Mouse (Mus musculus) kidney, postnatal 0 days (tissue): ENCODE results near the gene Pdzrn3. TPM values are rescaled to one million over a fixed set of nuclear protein-coding genes. Genes with fewer than 3 reads are reported as not detected.

Experiments
- ATAC-seq: fragments of 200-750 bp; cut with Nextera tagmentation; replicated peaks from 2 replicates; pipeline ENCODE4 v1.8.0; 2017; ENCODE audit warnings: low read depth, moderate number of reproducible peaks, moderate TSS enrichment, moderate library complexity; ENCODE audit not compliant: low FRiP score
- DNase-seq: peaks from one replicate; pipeline ENCODE4 v3.0.0-alpha.2; 2016; ENCODE audit warnings: low spot score
- H3K27ac ChIP-seq: fragments of 300-500 bp; sonication (generic); 2 replicates; pipeline ENCODE4 v1.5.1; 2014; ENCODE audit warnings: mild to moderate bottlenecking
- H3K27me3 ChIP-seq: fragments of 300-500 bp; sonication (generic); 2 replicates; pipeline ENCODE4 v1.6.1; 2014; ENCODE audit warnings: low read length, mixed read lengths; ENCODE audit not compliant: insufficient read depth
- H3K36me3 ChIP-seq: fragments of 300-500 bp; sonication (generic); 2 replicates; pipeline ENCODE4 v1.6.1; 2014; ENCODE audit warnings: low read length, mixed read lengths; ENCODE audit not compliant: insufficient read depth
- H3K4me1 ChIP-seq: fragments of 300-500 bp; sonication (generic); replicated peaks from 2 replicates; pipeline ENCODE4 v1.6.1; 2014; ENCODE audit warnings: antibody characterized with exemption, low read length, mixed read lengths; ENCODE audit not compliant: insufficient read depth
- H3K4me2 ChIP-seq: fragments of 300-500 bp; sonication (generic); 2 replicates; pipeline ENCODE4 v1.6.1; 2014; ENCODE audit warnings: mild to moderate bottlenecking, low read length, moderate library complexity, mixed read lengths
- H3K4me3 ChIP-seq: fragments of 300-500 bp; sonication (generic); replicated peaks from 2 replicates; pipeline ENCODE4 v1.5.1; 2014; ENCODE audit warnings: low read depth, low read length
- H3K9ac ChIP-seq: fragments of 300-500 bp; sonication (generic); 2 replicates; pipeline ENCODE4 v1.6.1; 2014; ENCODE audit warnings: low read depth, low read length
- H3K9me3 ChIP-seq: fragments of 300-500 bp; sonication (generic); replicated peaks from 2 replicates; pipeline ENCODE4 v1.6.1; 2016; ENCODE audit warnings: low read length, inconsistent platforms, mixed read lengths
- CTCF ChIP-seq: IDR thresholded peaks from 2 replicates; pipeline ENCODE4 v1.5.1; 2016; ENCODE audit warnings: antibody characterized with exemption, low read depth, mild to moderate bottlenecking, moderate library complexity
- WGBS: fragments of 180-500 bp; shearing (Covaris S2); extraction: QIAGEN DNeasy Blood & Tissue Kit; methylation state at CpG from one replicate; pipeline ENCODE4 v1.1.7; 2014; 5-methylcytosine and 5-hydroxymethylcytosine counted together
- polyA plus RNA-seq: library from polyadenylated mRNA; unstranded; fragments of >200 nt; fragmentation: Nextera tagmentation; extraction: Ambion mirVana; gene quantifications from 2 replicates; pipeline ENCODE4 v1.2.1, GENCODE M21; 2015

The Pdzrn3 gene
- polyA plus RNA-seq, 1 experiment from 2014 or later, result 7.0 TPM

DNA sequence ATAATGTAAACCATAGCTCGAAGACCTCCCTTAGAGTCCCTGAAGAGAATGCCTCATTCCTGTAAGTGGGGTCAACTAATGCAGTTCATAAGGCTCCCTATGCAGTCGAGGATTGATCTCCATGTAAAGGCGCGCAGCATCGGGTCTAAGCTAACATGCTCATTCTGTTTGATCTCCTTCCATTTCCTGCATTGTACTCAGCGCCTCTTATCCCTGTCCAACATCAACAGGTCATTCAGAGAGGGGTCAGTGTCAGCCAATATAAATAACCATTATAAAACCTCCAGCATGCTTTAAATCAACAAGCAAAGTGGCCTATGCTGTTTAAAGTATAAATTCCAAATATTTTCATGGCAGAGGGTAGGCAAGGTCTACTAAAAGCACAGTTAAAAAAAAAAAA, 159.9 kb downstream of the Pdzrn3 start:
- ATAC-seq (no peak; the same call in 1 of the 2 replicates), DNase-seq (peak; percentile 89)
- Histone ChIP-seq H3K4me1 (peaks cover 9% of the 10 kb centered on the region; the same call in 1 of the 2 replicates), H3K36me3 (no peaks in the 10 kb centered on the region), H3K4me2 (no peak overlapping the region), H3K27ac (no peak overlapping the region), H3K4me3 (no peak overlapping the region), H3K27me3 (no peaks in the 10 kb centered on the region), H3K9ac (no peak overlapping the region), H3K9me3 (no peaks in the 10 kb centered on the region)
- no peak for TF ChIP-seq CTCF
- WGBS, result 26% methylated on average over 6 of the region's 6 CpGs

GRCm38 (mm10) chr6:101215436-101215791, 162.3 kb downstream of the Pdzrn3 start:
- ATAC-seq (no peak), DNase-seq (peak; percentile 24)
- Histone ChIP-seq H3K27me3 (no peaks in the 10 kb centered on the region), H3K9ac (no peak overlapping the region), H3K27ac (no peak overlapping the region), H3K36me3 (no peaks in the 10 kb centered on the region), H3K4me1 (peaks cover 9% of the 10 kb centered on the region; the same call in 1 of the 2 replicates), H3K4me2 (no peak overlapping the region), H3K4me3 (no peak overlapping the region), H3K9me3 (no peaks in the 10 kb centered on the region)
- 55% methylated on average over 16 of the region's 16 CpGs for WGBS
- TF ChIP-seq CTCF, result no peak

DNA sequence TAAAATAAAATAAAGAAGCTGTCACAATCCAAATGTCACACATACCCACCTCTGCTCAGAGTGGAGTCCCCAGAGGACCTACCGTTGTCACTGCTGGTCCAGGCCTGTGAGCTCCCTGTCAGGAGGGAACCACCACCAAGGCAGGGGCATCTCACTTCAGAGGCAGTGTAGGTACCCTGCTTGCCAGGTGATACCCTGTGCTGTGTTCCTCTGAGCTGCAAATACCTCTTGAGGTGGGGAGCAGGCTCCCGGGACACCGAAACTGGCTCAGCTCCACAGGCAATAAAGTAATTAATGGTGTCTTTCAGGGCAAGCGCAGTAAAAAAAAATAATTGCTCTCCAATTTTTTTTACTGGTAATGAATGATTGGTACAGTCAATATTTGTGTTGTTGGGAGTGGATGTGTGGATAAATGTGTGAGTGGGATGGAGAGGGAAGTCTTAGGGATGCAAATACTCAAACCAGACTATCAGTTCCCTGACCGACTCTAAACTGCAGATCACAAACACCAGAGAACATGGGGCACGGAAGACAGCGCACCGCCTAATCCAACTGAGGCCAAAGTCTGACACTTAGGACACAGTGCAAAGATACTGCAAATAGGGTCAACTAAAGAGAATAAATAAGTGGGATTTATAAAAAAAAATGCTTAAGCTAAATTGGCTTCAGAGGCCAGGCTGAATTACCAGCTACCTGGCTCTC, 162.8 kb downstream of the Pdzrn3 start:
- Histone ChIP-seq H3K27ac (no peak overlapping the region), H3K9ac (no peak overlapping the region), H3K4me1 (peaks cover 9% of the 10 kb centered on the region; the same call in 1 of the 2 replicates), H3K4me2 (no peak overlapping the region), H3K27me3 (no peaks in the 10 kb centered on the region), H3K9me3 (no peaks in the 10 kb centered on the region), H3K4me3 (no peak overlapping the region), H3K36me3 (no peaks in the 10 kb centered on the region)
- no peak for TF ChIP-seq CTCF
- DNase-seq, result no peak
- ATAC-seq, result no peak
- WGBS, result 59% methylated on average over 8 of the region's 8 CpGs

DNA sequence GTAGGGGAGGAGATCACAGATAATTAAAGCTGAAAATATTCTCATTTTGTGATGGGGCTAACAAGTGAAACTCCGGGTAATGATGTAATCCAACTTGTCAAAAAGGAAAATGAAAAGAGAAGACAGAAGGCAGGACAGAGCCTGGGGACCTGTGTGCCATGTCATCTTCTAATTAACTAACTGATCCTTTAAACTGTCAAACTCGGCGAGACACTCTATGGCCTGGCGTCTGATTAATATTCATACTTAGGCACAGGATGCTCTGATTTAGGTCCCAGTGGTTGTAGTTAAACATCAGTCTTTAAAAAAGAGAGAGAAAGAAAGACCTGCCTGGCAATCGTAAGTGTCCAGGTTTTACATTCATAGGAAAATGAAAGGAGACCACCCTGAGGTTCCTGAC, 164.6 kb downstream of the Pdzrn3 start:
- Histone ChIP-seq H3K9ac (no peak overlapping the region), H3K27me3 (no peaks in the 10 kb centered on the region), H3K4me1 (peaks cover 9% of the 10 kb centered on the region; the same call in 1 of the 2 replicates), H3K36me3 (no peaks in the 10 kb centered on the region), H3K4me3 (no peak overlapping the region), H3K27ac (no peak overlapping the region), H3K9me3 (no peaks in the 10 kb centered on the region), H3K4me2 (no peak overlapping the region)
- DNase-seq (no peak), ATAC-seq (no peak)
- no peak for TF ChIP-seq CTCF
- 90% methylated on average over 5 of the region's 5 CpGs for WGBS

GRCm38 (mm10) chr6:101212086-101212485, 165.6 kb downstream of the Pdzrn3 start:
- no peak for TF ChIP-seq CTCF
- 92% methylated on average over 6 of the region's 6 CpGs for WGBS

GRCm38 (mm10) chr6:101211361-101211841, 166.3 kb downstream of the Pdzrn3 start:
- 91% methylated on average over 8 of the region's 8 CpGs for WGBS
- Histone ChIP-seq H3K4me3 (no peak overlapping the region), H3K36me3 (no peaks in the 10 kb centered on the region), H3K4me2 (no peak overlapping the region), H3K27me3 (no peaks in the 10 kb centered on the region), H3K9ac (no peak overlapping the region), H3K27ac (no peak overlapping the region), H3K9me3 (no peaks in the 10 kb centered on the region), H3K4me1 (peaks cover 3% of the 10 kb centered on the region; the same call in 1 of the 2 replicates)
- no peak for TF ChIP-seq CTCF
- no peak for DNase-seq
- ATAC-seq, result no peak

More at GRCm38 (mm10) chr6:101212086-101212485, 165.6 kb downstream of the Pdzrn3 start:
- no peaks in the 10 kb centered on the region for H3K36me3 ChIP-seq
- H3K27me3 ChIP-seq, result no peaks in the 10 kb centered on the region
- no peak for DNase-seq
- no peak overlapping the region for H3K4me3 ChIP-seq
- no peak overlapping the region for H3K9ac ChIP-seq
- H3K27ac ChIP-seq, result no peak overlapping the region
- no peak for ATAC-seq
- no peaks in the 10 kb centered on the region for H3K9me3 ChIP-seq
- peaks cover 3% of the 10 kb centered on the region; the same call in 1 of the 2 replicates for H3K4me1 ChIP-seq
- no peak overlapping the region for H3K4me2 ChIP-seq
